Comparison of ENCODE assay signal across 33 mouse cellular contexts in the genomic region with DNA sequence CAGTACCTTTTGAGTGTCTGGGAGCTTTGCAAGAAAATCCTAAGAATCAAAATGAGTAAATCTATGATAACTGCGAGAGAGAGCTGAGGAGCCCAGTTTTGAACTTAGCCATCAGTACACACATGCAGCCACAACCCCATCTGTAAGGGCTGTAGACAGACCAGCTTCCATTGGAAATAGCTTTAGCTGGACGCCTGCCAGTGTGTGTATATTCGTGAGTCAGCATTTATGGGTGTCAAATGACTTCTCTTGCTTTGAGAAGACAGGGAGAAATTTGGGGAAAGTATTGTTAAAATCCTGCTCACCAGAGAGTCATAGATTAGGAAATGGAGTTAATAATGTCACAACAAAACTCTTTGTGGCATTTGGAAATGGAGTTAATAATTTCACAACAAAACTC. TPM values are rescaled to one million over a fixed set of nuclear protein-coding genes. Genes with fewer than 3 reads are reported as not detected.
DNase-seq lines count a peak whose midpoint lies in the region; ATAC-seq and TF ChIP-seq lines count a peak whose summit lies in the region.
"Had no signal": no experiment of that assay in that cellular context is flagged by ENCODE, and none has a peak within 500 bp of the region (broad histone marks: within the 10 kb centered on the region; RNA-seq: fewer than 3 reads in every experiment).

No protein-coding gene starts in this region.

- WGBS in intestine, embryonic 16.5 days, result 61% methylated on average over 3 of the region's 3 CpGs
- 54% methylated on average over 3 of the region's 3 CpGs for WGBS in intestine, embryonic 15.5 days
- 54% methylated on average over 3 of the region's 3 CpGs for WGBS in stomach, postnatal 0 days

- H3K4me1 ChIP-seq in intestine, embryonic 16.5 days (ENCODE audit: control insufficient read depth, insufficient read depth, low read length), result no peaks in the 10 kb centered on the region
- H3K4me1 ChIP-seq in intestine, embryonic 15.5 days (replicated peaks), result no peaks in the 10 kb centered on the region
- peaks cover 22% of the 10 kb centered on the region for H3K4me1 ChIP-seq in bone marrow macrophage, adult 2 months (ENCODE audit: control insufficient read depth, insufficient read depth, low read length)
- no peaks in the 10 kb centered on the region for H3K4me1 ChIP-seq in stomach, postnatal 0 days (replicated peaks; ENCODE audit: control insufficient read depth, insufficient read depth)
- H3K4me1 ChIP-seq: embryonic facial prominence, embryonic 10.5 days; embryonic facial prominence, embryonic 15.5 days; forebrain, embryonic 12.5 days; hindbrain, embryonic 13.5 days; kidney, embryonic 15.5 days; midbrain, embryonic 13.5 days had no signal

- no peak overlapping the region for H3K4me2 ChIP-seq in intestine, embryonic 16.5 days (ENCODE audit: low read depth, low read length)
- H3K4me2 ChIP-seq in intestine, embryonic 15.5 days (replicated peaks), result no peak overlapping the region
- no peak overlapping the region for H3K4me2 ChIP-seq in stomach, postnatal 0 days (replicated peaks; ENCODE audit: low read depth)
- H3K4me2 ChIP-seq: embryonic facial prominence, embryonic 15.5 days; forebrain, embryonic 12.5 days; heart, embryonic 11.5 days; hindbrain, embryonic 13.5 days; kidney, embryonic 15.5 days; liver, embryonic 15.5 days; midbrain, embryonic 13.5 days; neural tube, embryonic 13.5 days had no signal

- no peak overlapping the region for H3K9ac ChIP-seq in intestine, embryonic 16.5 days (ENCODE audit: low read depth, low read length)
- H3K9ac ChIP-seq in intestine, embryonic 15.5 days, result no peak overlapping the region
- H3K9ac ChIP-seq in stomach, postnatal 0 days (ENCODE audit: low read length), result no peak overlapping the region
- H3K9ac ChIP-seq: embryonic facial prominence, embryonic 15.5 days; forebrain, embryonic 12.5 days; hindbrain, embryonic 13.5 days; kidney, embryonic 15.5 days; liver, embryonic 15.5 days; midbrain, embryonic 13.5 days; neural tube, embryonic 13.5 days had no signal

- no peak for TF ChIP-seq CTCF in bone marrow macrophage, adult 2 months (IDR thresholded peaks at IDR 0.05; ENCODE audit: low read depth, low read length)
- no peak for TF ChIP-seq CTCF in stomach, postnatal 0 days (IDR thresholded peaks at IDR 0.05; ENCODE audit: low read depth)

- H3K9me3 ChIP-seq in intestine, embryonic 16.5 days (ENCODE audit: control insufficient read depth, low read length), result no peaks in the 10 kb centered on the region
- H3K9me3 ChIP-seq in intestine, embryonic 15.5 days, result no peaks in the 10 kb centered on the region
- H3K9me3 ChIP-seq in stomach, postnatal 0 days (ENCODE audit: control insufficient read depth, low read length), result no peaks in the 10 kb centered on the region
- H3K9me3 ChIP-seq: embryonic facial prominence, embryonic 10.5 days; embryonic facial prominence, embryonic 15.5 days; forebrain, embryonic 12.5 days; hindbrain, embryonic 13.5 days; kidney, embryonic 15.5 days; liver, embryonic 15.5 days; midbrain, embryonic 13.5 days; neural tube, embryonic 13.5 days had no signal

- ATAC-seq in intestine, embryonic 16.5 days, result no peak
- no peak for ATAC-seq in intestine, embryonic 15.5 days
- ATAC-seq in stomach, postnatal 0 days (ENCODE audit: low FRiP score, low TSS enrichment), result no peak
- ATAC-seq: CD4-positive, CD25-positive, alpha-beta regulatory T cell, adult 4 months; midbrain, embryonic 13.5 days had no signal

- H3K4me3 ChIP-seq in intestine, embryonic 16.5 days (ENCODE audit: low read length), result no peak overlapping the region
- no peak overlapping the region for H3K4me3 ChIP-seq in intestine, embryonic 15.5 days (replicated peaks)
- H3K4me3 ChIP-seq in bone marrow macrophage, adult 2 months (ENCODE audit: insufficient read depth, low read length), result no peak overlapping the region
- H3K4me3 ChIP-seq in stomach, postnatal 0 days (ENCODE audit: low read depth, low read length), result no peak overlapping the region
- H3K4me3 ChIP-seq: embryonic facial prominence, embryonic 10.5 days; embryonic facial prominence, embryonic 15.5 days; forebrain, embryonic 12.5 days; hindbrain, embryonic 13.5 days; kidney, embryonic 15.5 days; liver, embryonic 15.5 days; midbrain, embryonic 13.5 days; neural tube, embryonic 13.5 days had no signal

- no peak for TF ChIP-seq POLR2A in bone marrow macrophage, adult 2 months (IDR thresholded peaks at IDR 0.05; ENCODE audit: borderline replicate concordance, low read depth, low read length)

- 0 out of 2 replicates have a peak overlapping the region, but pooled peaks have one; percentile 9 for H3K27ac ChIP-seq in intestine, embryonic 16.5 days (ENCODE audit: low read length)
- H3K27ac ChIP-seq in intestine, embryonic 15.5 days, result no peak overlapping the region
- peak overlapping the region; percentile 60 for H3K27ac ChIP-seq in bone marrow macrophage, adult 2 months (ENCODE audit: insufficient read depth, low read depth, low read length)
- 0 out of 2 replicates have a peak overlapping the region, but pooled peaks have one; percentile 24 for H3K27ac ChIP-seq in stomach, postnatal 0 days (replicated peaks)
- H3K27ac ChIP-seq: embryonic facial prominence, embryonic 10.5 days; embryonic facial prominence, embryonic 15.5 days; forebrain, embryonic 12.5 days; hindbrain, embryonic 13.5 days; kidney, embryonic 15.5 days; liver, embryonic 15.5 days; macrophage; midbrain, embryonic 13.5 days; neural tube, embryonic 13.5 days had no signal

- TF ChIP-seq EP300 in stomach, postnatal 0 days (optimal IDR thresholded peaks at IDR 0.05), result no peak

- H3K27me3 ChIP-seq in intestine, embryonic 16.5 days (replicated peaks; ENCODE audit: control insufficient read depth, insufficient read depth, low read length), result no peaks in the 10 kb centered on the region
- no peaks in the 10 kb centered on the region for H3K27me3 ChIP-seq in intestine, embryonic 15.5 days (replicated peaks)
- no peaks in the 10 kb centered on the region for H3K27me3 ChIP-seq in stomach, postnatal 0 days (ENCODE audit: control insufficient read depth, insufficient read depth, low read length)
- H3K27me3 ChIP-seq: embryonic facial prominence, embryonic 15.5 days; forebrain, embryonic 12.5 days; hindbrain, embryonic 13.5 days; kidney, embryonic 15.5 days; liver, embryonic 15.5 days; midbrain, embryonic 13.5 days; neural tube, embryonic 13.5 days had no signal

- peak; percentile 55 for DNase-seq in 416B (ENCODE audit: low read depth)
- DNase-seq in stomach, postnatal 0 days (ENCODE audit: low spot score), result no peak
- no peak for DNase-seq in urinary bladder, postnatal 36 days (ENCODE audit: low spot score in 2 of 2)
- DNase-seq in layer of hippocampus, adult 8-10 months (ENCODE audit: low spot score in 2 of 2), result no peak
- DNase-seq: adrenal gland, postnatal 14 days; cerebellum, adult 11-12 months; cerebellum, postnatal 10 days; gastrocnemius, postnatal 36 days; heart, adult 18-20 months; heart, postnatal 4 days; kidney, adult 18-20 months; layer of hippocampus, postnatal 36 days; left cerebral cortex, postnatal 4 days; right cerebral cortex, postnatal 4 days had no signal

- H3K36me3 ChIP-seq in intestine, embryonic 16.5 days (ENCODE audit: control insufficient read depth, insufficient read depth, low read length), result peaks cover 5% of the 10 kb centered on the region
- peaks cover 8% of the 10 kb centered on the region for H3K36me3 ChIP-seq in intestine, embryonic 15.5 days
- H3K36me3 ChIP-seq in stomach, postnatal 0 days (ENCODE audit: control insufficient read depth, insufficient read depth, low read length), result peaks cover 16% of the 10 kb centered on the region

RNA-seq across cellular contexts. Expression of gene Ufsp2, which starts 11.3 kb away (rescaled TPM):
- polyA plus RNA-seq in intestine, embryonic 16.5 days (2015; fragmentation: Nextera tagmentation; extraction: Ambion mirVana), result 78.0 and 83.1 TPM in 2 replicates
- 87.1 and 88.5 TPM in 2 replicates for polyA plus RNA-seq in intestine, embryonic 15.5 days (2015; fragmentation: Nextera tagmentation; extraction: Ambion mirVana)
- polyA plus RNA-seq in bone marrow macrophage, adult 2 months (2012; ENCODE audit: insufficient read depth, insufficient read length, missing spikeins), result 65.6 and 68.4 TPM in 2 replicates
- polyA plus RNA-seq in stomach, postnatal 0 days (2015; fragmentation: Nextera tagmentation; extraction: Ambion mirVana), result 68.8 and 73.8 TPM in 2 replicates
- total RNA-seq in layer of hippocampus, adult 8-10 months (2022), result 10 to 100 TPM; 48.2 to 55.4 (median 53.8) TPM

RNA-seq across cellular contexts. Expression of gene 1700029J07Rik, which starts 11.6 kb away (rescaled TPM):
- polyA plus RNA-seq in intestine, embryonic 16.5 days (2015; fragmentation: Nextera tagmentation; extraction: Ambion mirVana), result 2.2 and 2.4 TPM in 2 replicates
- polyA plus RNA-seq in intestine, embryonic 15.5 days (2015; fragmentation: Nextera tagmentation; extraction: Ambion mirVana), result 2.7 and 2.9 TPM in 2 replicates
- 0.40 and 0.59 TPM in 2 replicates for polyA plus RNA-seq in bone marrow macrophage, adult 2 months (2012; ENCODE audit: insufficient read depth, insufficient read length, missing spikeins)
- polyA plus RNA-seq in stomach, postnatal 0 days (2015; fragmentation: Nextera tagmentation; extraction: Ambion mirVana), result 1.2 and 1.7 TPM in 2 replicates
- total RNA-seq in layer of hippocampus, adult 8-10 months (2022), result 1 to 10 TPM; 2.5 to 4.6 (median 3.7) TPM

RNA-seq across cellular contexts. Expression of gene Lrp2bp, which starts 12.4 kb away (rescaled TPM):
- 0.38 and 1.0 TPM in 2 replicates for polyA plus RNA-seq in intestine, embryonic 16.5 days (2015; fragmentation: Nextera tagmentation; extraction: Ambion mirVana)
- polyA plus RNA-seq in intestine, embryonic 15.5 days (2015; fragmentation: Nextera tagmentation; extraction: Ambion mirVana), result 0.53 and 0.54 TPM in 2 replicates
- polyA plus RNA-seq in bone marrow macrophage, adult 2 months (2012; ENCODE audit: insufficient read depth, insufficient read length, missing spikeins), result not detected in 2 replicates
- polyA plus RNA-seq in stomach, postnatal 0 days (2015; fragmentation: Nextera tagmentation; extraction: Ambion mirVana), result 0.15 and 0.24 TPM in 2 replicates
- total RNA-seq in layer of hippocampus, adult 8-10 months (2022), result under 1 TPM; 0.18 to 0.91 (median 0.43) TPM
- polyA plus RNA-seq: macrophage had no signal

RNA-seq across cellular contexts. Expression of gene Ankrd37, which starts 18.8 kb away (rescaled TPM):
- 31.7 and 43.8 TPM in 2 replicates for polyA plus RNA-seq in intestine, embryonic 16.5 days (2015; fragmentation: Nextera tagmentation; extraction: Ambion mirVana)
- 37.7 and 42.0 TPM in 2 replicates for polyA plus RNA-seq in intestine, embryonic 15.5 days (2015; fragmentation: Nextera tagmentation; extraction: Ambion mirVana)
- polyA plus RNA-seq in bone marrow macrophage, adult 2 months (2012; ENCODE audit: insufficient read depth, insufficient read length, missing spikeins), result 4.8 and 6.5 TPM in 2 replicates
- polyA plus RNA-seq in stomach, postnatal 0 days (2015; fragmentation: Nextera tagmentation; extraction: Ambion mirVana), result 16.0 and 17.7 TPM in 2 replicates
- total RNA-seq in layer of hippocampus, adult 8-10 months (2022), result 1 to 10 TPM; 7.5 to 8.7 (median 8.4) TPM

RNA-seq across cellular contexts. Expression of gene Ccdc110, which starts 52.2 kb away (rescaled TPM):
- not detected in 2 replicates for polyA plus RNA-seq in intestine, embryonic 16.5 days (2015; fragmentation: Nextera tagmentation; extraction: Ambion mirVana)
- not detected in 2 replicates for polyA plus RNA-seq in intestine, embryonic 15.5 days (2015; fragmentation: Nextera tagmentation; extraction: Ambion mirVana)
- not detected in 2 replicates for polyA plus RNA-seq in bone marrow macrophage, adult 2 months (2012; ENCODE audit: insufficient read depth, insufficient read length, missing spikeins)
- polyA plus RNA-seq in stomach, postnatal 0 days (2015; fragmentation: Nextera tagmentation; extraction: Ambion mirVana), result 0.11 TPM in 1 of 2 replicates, not detected in the other
- total RNA-seq in layer of hippocampus, adult 8-10 months (2022), result 1 to 10 TPM in 1 of 4 experiments, under 1 TPM in 3; 0.45 to 1.2 (median 0.67) TPM
- total RNA-seq: adrenal gland, postnatal 14 days; gastrocnemius, postnatal 36 days; heart, adult 18-20 months; heart, postnatal 4 days; liver, adult 2 months; megakaryocyte-erythroid progenitor cell, adult 5-6 weeks had no signal
- polyA plus RNA-seq: CD4-positive, CD25-positive, alpha-beta regulatory T cell, adult 4 months; embryonic facial prominence, embryonic 10.5 days; embryonic facial prominence, embryonic 15.5 days; heart, embryonic 16.5 days; kidney, embryonic 15.5 days; liver, adult 2 months; liver, embryonic 15.5 days; lung, embryonic 16.5 days; macrophage; neural tube, embryonic 13.5 days; spleen, adult 2 months had no signal
